Mouse (Mus musculus): ENCODE results near the gene Ddx18. TPM values are rescaled to one million over a fixed set of nuclear protein-coding genes. Genes with fewer than 3 reads are reported as not detected.

Gene Ddx18
- polyA plus RNA-seq, 1 experiment, result 128 TPM

DNA sequence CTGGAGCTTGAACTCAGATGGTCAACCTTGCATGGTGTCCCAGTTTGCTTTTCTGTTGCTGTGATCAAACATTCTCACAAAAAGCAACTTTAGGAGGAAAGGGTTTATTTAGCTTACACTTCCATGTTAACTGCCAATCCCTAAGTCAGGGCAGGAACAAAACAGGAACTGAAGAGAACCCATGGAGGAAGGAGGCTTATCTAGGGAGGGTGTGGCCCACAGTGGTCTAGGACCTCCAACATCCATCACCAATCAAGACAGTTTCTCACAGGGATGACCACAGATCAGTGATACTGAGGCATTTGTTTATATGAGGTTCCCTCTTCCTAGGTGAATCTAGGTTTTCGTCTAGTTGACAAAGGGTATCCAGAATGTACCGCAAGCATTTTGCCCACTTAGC lies 55.8 kb downstream of the Ddx18 start:
- H3K4me3 ChIP-seq (ENCODE audit: low read depth, low read length), result no peak overlapping the region

DNA sequence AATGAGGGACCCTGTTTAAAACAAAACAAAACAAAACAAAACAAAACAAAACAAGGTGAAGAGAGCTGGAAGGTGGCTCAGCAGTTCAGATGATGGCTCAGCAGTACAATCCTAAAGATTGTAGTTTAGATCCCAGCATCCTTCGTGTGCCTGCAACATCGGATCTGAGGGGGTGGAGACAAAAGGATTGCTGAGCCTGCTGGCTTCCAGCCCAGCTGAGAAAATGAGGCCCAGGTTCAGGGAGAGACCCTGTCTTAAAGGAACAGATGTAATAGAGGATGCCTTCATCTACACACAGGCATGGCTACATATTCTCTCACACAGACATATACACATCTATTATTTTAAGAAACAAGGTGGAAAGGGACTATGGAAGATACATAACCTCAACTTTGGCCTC lies 56.6 kb downstream of the Ddx18 start:
- H3K4me1 ChIP-seq (ENCODE audit: control insufficient read depth, insufficient read depth, low read length), result no peaks in the 10 kb centered on the region
- no peak overlapping the region for H3K9ac ChIP-seq (ENCODE audit: low read depth, poor library complexity, severe bottlenecking)
- H3K36me3 ChIP-seq (ENCODE audit: control insufficient read depth, insufficient read depth, low read length, poor library complexity, severe bottlenecking), result no peaks in the 10 kb centered on the region
- no peak overlapping the region for H3K4me3 ChIP-seq (ENCODE audit: low read depth, low read length)
- TF ChIP-seq EP300 (IDR thresholded peaks at IDR 0.05; ENCODE audit: insufficient read depth, low read depth, low read length), result no peak
- TF ChIP-seq POLR2A (IDR thresholded peaks at IDR 0.05; ENCODE audit: insufficient read depth, low read length), result no peak
- TF ChIP-seq CTCF (IDR thresholded peaks at IDR 0.05; ENCODE audit: low read depth, low read length), result no peak
- H3K27me3 ChIP-seq (ENCODE audit: control insufficient read depth, insufficient read depth, low read length, poor library complexity, severe bottlenecking), result no peaks in the 10 kb centered on the region; the same call in 1 of the 2 replicates
- no peak overlapping the region for H3K27ac ChIP-seq (ENCODE audit: insufficient read depth, low read length)
- no peaks in the 10 kb centered on the region; the same call in 1 of the 2 replicates for H3K9me3 ChIP-seq (replicated peaks; ENCODE audit: control insufficient read depth, insufficient read depth, low read length, poor library complexity, severe bottlenecking)

More for the DNA sequence above, 55.8 kb downstream of the Ddx18 start:
- Histone ChIP-seq H3K4me1 (ENCODE audit: control insufficient read depth, insufficient read depth, low read length) (no peaks in the 10 kb centered on the region), H3K36me3 (ENCODE audit: control insufficient read depth, insufficient read depth, low read length, poor library complexity, severe bottlenecking) (no peaks in the 10 kb centered on the region), H3K9ac (ENCODE audit: low read depth, poor library complexity, severe bottlenecking) (no peak overlapping the region), H3K27me3 (ENCODE audit: control insufficient read depth, insufficient read depth, low read length, poor library complexity, severe bottlenecking) (no peaks in the 10 kb centered on the region; the same call in 1 of the 2 replicates), H3K9me3 (replicated peaks; ENCODE audit: control insufficient read depth, insufficient read depth, low read length, poor library complexity, severe bottlenecking) (no peaks in the 10 kb centered on the region; the same call in 1 of the 2 replicates), H3K27ac (ENCODE audit: insufficient read depth, low read length) (no peak overlapping the region)
- TF ChIP-seq POLR2A (IDR thresholded peaks at IDR 0.05; ENCODE audit: insufficient read depth, low read length) (no peak), EP300 (IDR thresholded peaks at IDR 0.05; ENCODE audit: insufficient read depth, low read depth, low read length) (no peak), CTCF (IDR thresholded peaks at IDR 0.05; ENCODE audit: low read depth, low read length) (no peak)

DNA sequence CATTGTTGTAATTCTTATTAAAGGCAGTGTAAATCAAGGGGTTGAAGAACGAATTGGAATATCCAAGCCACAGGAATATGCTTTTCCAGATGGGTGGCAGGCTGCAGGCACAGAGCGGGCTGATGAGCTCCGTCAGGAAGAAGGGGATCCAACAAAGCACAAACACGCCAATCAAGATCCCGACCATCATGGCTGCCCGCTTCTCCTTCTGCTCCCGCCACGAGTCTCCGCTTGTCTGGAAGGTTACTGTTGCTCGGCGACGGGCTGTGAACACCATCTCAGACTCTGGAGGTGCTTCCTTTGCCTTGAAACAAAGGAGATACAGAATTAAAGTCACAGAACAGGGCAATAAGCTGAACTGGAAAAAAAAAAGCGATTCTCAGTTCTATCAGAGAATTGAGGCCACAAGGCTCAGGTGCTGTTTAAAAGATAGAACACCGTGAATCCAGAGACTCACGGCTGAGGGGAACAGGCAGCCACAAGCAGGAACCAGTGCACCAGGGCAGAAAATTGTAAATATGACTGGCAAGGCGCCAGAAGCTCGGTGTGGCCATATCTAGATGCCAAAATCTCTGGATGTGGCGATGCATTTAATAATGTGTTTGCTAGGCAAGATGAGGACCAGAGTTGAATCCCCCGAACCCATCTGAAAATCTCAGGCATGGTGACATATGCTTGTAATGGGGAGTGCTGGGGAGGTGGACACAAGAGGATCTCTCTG lies 57.2 kb downstream of the Ddx18 start:
- TF ChIP-seq POLR2A (IDR thresholded peaks at IDR 0.05; ENCODE audit: insufficient read depth, low read length) (no peak), EP300 (IDR thresholded peaks at IDR 0.05; ENCODE audit: insufficient read depth, low read depth, low read length) (no peak), CTCF (IDR thresholded peaks at IDR 0.05; ENCODE audit: low read depth, low read length) (no peak)
- Histone ChIP-seq H3K36me3 (ENCODE audit: control insufficient read depth, insufficient read depth, low read length, poor library complexity, severe bottlenecking) (no peaks in the 10 kb centered on the region), H3K27ac (ENCODE audit: insufficient read depth, low read length) (no peak overlapping the region), H3K4me1 (ENCODE audit: control insufficient read depth, insufficient read depth, low read length) (no peaks in the 10 kb centered on the region), H3K9ac (ENCODE audit: low read depth, poor library complexity, severe bottlenecking) (no peak overlapping the region), H3K27me3 (ENCODE audit: control insufficient read depth, insufficient read depth, low read length, poor library complexity, severe bottlenecking) (no peaks in the 10 kb centered on the region; the same call in 1 of the 2 replicates), H3K4me3 (ENCODE audit: low read depth, low read length) (no peak overlapping the region), H3K9me3 (replicated peaks; ENCODE audit: control insufficient read depth, insufficient read depth, low read length, poor library complexity, severe bottlenecking) (no peaks in the 10 kb centered on the region; the same call in 1 of the 2 replicates)

DNA sequence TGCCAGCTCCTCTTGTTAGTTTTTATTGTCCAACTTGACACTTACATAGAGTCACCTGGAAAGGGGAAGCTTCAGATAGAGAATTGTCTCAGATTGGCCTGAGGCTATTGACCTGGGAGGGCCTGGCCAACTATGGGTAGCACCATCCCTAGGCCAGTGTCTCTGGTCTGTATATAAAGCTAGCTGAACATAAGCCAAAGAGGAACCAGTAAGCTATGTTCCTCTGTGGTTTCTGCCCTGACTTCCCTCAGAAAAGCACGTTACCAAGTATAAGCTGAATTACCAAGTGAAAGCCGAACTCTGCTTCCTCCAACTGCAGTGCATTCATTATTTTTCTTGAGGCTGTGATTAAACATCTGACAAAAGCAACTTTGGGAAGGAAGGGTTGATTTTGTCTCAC lies 59.1 kb downstream of the Ddx18 start:
- H3K36me3 ChIP-seq (ENCODE audit: control insufficient read depth, insufficient read depth, low read length, poor library complexity, severe bottlenecking), result no peaks in the 10 kb centered on the region
- H3K4me3 ChIP-seq (ENCODE audit: low read depth, low read length), result no peak overlapping the region
- H3K9ac ChIP-seq (ENCODE audit: low read depth, poor library complexity, severe bottlenecking), result no peak overlapping the region
- no peak overlapping the region for H3K27ac ChIP-seq (ENCODE audit: insufficient read depth, low read length)
- H3K9me3 ChIP-seq (replicated peaks; ENCODE audit: control insufficient read depth, insufficient read depth, low read length, poor library complexity, severe bottlenecking), result no peaks in the 10 kb centered on the region; the same call in 1 of the 2 replicates
- H3K27me3 ChIP-seq (ENCODE audit: control insufficient read depth, insufficient read depth, low read length, poor library complexity, severe bottlenecking), result no peaks in the 10 kb centered on the region; the same call in 1 of the 2 replicates
- no peaks in the 10 kb centered on the region for H3K4me1 ChIP-seq (ENCODE audit: control insufficient read depth, insufficient read depth, low read length)
- TF ChIP-seq CTCF (IDR thresholded peaks at IDR 0.05; ENCODE audit: low read depth, low read length) (no peak), EP300 (IDR thresholded peaks at IDR 0.05; ENCODE audit: insufficient read depth, low read depth, low read length) (no peak), POLR2A (IDR thresholded peaks at IDR 0.05; ENCODE audit: insufficient read depth, low read length) (no peak)

Other genes with a start within 250 kb of the Ddx18 start
- 17.2 and 21.7 TPM in 2 replicates for gene Insig2, start 235.4 kb downstream of the Ddx18 start, polyA plus RNA-seq (2011; ENCODE audit: insufficient read depth, insufficient read length, low read depth, missing spikeins)
- 18.3 and 21.9 TPM in 2 replicates for gene Ccdc93, start 136.9 kb downstream of the Ddx18 start, polyA plus RNA-seq (2011; ENCODE audit: insufficient read depth, insufficient read length, low read depth, missing spikeins)
- gene Htr5b, start 39.5 kb downstream of the Ddx18 start, polyA plus RNA-seq (2011; ENCODE audit: insufficient read depth, insufficient read length, low read depth, missing spikeins), result not detected in 2 replicates